Mouse (Mus musculus): ENCODE data around the gene Acap2.

DNA sequence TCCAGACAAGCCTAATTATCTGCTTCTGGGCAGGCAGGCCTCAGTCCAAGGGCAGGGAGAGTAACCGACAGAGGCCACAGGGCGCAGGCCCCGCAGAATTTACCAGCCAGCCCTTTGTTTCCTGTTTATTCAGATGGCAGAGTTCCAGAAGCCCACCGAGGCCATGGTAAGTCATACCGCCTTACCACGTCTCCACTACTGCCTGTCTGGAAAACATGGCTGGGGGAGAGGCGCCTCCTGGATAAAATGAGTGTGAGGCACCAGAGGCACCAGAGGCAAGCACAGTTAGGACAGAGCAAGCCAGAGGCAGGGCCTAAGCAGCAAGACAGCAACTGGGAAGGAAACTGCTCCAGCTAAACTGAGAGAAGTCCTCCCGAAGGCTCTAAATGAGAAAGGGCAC lies 65.5 kb downstream of the Acap2 start:
- TF ChIP-seq ZC3H11A (IDR thresholded peaks at IDR 0.05; ENCODE audit: low read depth, low read length) (no peak), ZKSCAN1 (IDR thresholded peaks at IDR 0.05; ENCODE audit: borderline replicate concordance, low read depth, low read length) (no peak), CTCF (conservative IDR thresholded peaks at IDR 0.05 in 1 of 2, IDR thresholded peaks at IDR 0.05 in 1 of 2; ENCODE audit: low read depth in 2 of 2, low read length in 2 of 2) (no peak), NELFE (IDR thresholded peaks at IDR 0.05; ENCODE audit: low read depth, low read length) (no peak), MAX (IDR thresholded peaks at IDR 0.05; ENCODE audit: low read length) (no peak), GABPA (IDR thresholded peaks at IDR 0.05; ENCODE audit: insufficient replicate concordance, low read depth, low read length) (no peak), POLR2A (IDR thresholded peaks at IDR 0.05; ENCODE audit: low read depth, low read length) (no peak)

All from CH12.LX (cell line).